Mouse (Mus musculus) kidney, postnatal 25 days (tissue): ENCODE results near the gene Selenot.
A peak's percentile ranks its signal among the peaks of the same experiment; 100 is the strongest.
"Not testable (repeated sequence)": the region's sequence is repeated elsewhere in the genome, so short reads cannot be mapped to it uniquely, and the experiment has no call there.

Experiments used
- DNase-seq, 2 experiments: peaks; one replicate each; pipeline ENCODE4 v3.0.0; 2021; ENCODE audit warnings: mixed read lengths in 2 of 2

The Selenot gene

GRCm38 (mm10) chr3:58576137-58577066 is at the start of gene Selenot:
Gene Selenot, plus strand, starts transcription at chr3:58576636.
- DNase-seq: peak; percentile 96 to 97

- no peak for DNase-seq
Measured at GRCm38 (mm10) chr3:58536573-58536972, 39.9 kb upstream of the Selenot start.

- no peak for DNase-seq
Measured at GRCm38 (mm10) chr3:58552001-58552811, 24.2 kb upstream of the Selenot start.

- DNase-seq: no peak
Measured at GRCm38 (mm10) chr3:58556649-58557048, 19.8 kb upstream of the Selenot start.

- DNase-seq: no peak
Measured at GRCm38 (mm10) chr3:58559887-58560286, 16.5 kb upstream of the Selenot start.

- no peak for DNase-seq
Measured at GRCm38 (mm10) chr3:58561437-58561836, 15.0 kb upstream of the Selenot start.

- DNase-seq: no peak
Measured at GRCm38 (mm10) chr3:58570821-58571220, 5.6 kb upstream of the Selenot start.

GRCm38 (mm10) chr3:58577067-58577503 is 649 bp downstream of the Selenot start:
- DNase-seq: peak; percentile 61 to 75

- DNase-seq: no peak
Measured at GRCm38 (mm10) chr3:58577506-58578050, 1.1 kb downstream of the Selenot start.

GRCm38 (mm10) chr3:58581530-58581929 is 5.1 kb downstream of the Selenot start:
- no peak for DNase-seq

GRCm38 (mm10) chr3:58582297-58582696 is 5.9 kb downstream of the Selenot start:
- DNase-seq: peak in 1 of 2 experiments; percentile 36

GRCm38 (mm10) chr3:58582788-58583426 is 6.5 kb downstream of the Selenot start:
- peak; percentile 20 to 69 for DNase-seq

- DNase-seq: not testable (repeated sequence)
Measured at GRCm38 (mm10) chr3:58590544-58590943, 14.1 kb downstream of the Selenot start.

- DNase-seq: not testable (repeated sequence)
Measured at GRCm38 (mm10) chr3:58592666-58593065, 16.2 kb downstream of the Selenot start.

- no peak for DNase-seq
Measured at GRCm38 (mm10) chr3:58593623-58594022, 17.2 kb downstream of the Selenot start.

GRCm38 (mm10) chr3:58608506-58608905 is 32.1 kb downstream of the Selenot start:
- DNase-seq: no peak

GRCm38 (mm10) chr3:58609985-58610384 is 33.5 kb downstream of the Selenot start:
- DNase-seq: no peak

GRCm38 (mm10) chr3:58621066-58621465 is 44.6 kb downstream of the Selenot start:
- DNase-seq: no peak

- DNase-seq: no peak
Measured at GRCm38 (mm10) chr3:58622665-58623394, 46.4 kb downstream of the Selenot start.

GRCm38 (mm10) chr3:58624981-58625380 is 48.5 kb downstream of the Selenot start:
- DNase-seq: no peak

- no peak for DNase-seq
Measured at GRCm38 (mm10) chr3:58631693-58632092, 55.3 kb downstream of the Selenot start.
